Mouse (Mus musculus): ENCODE measurements around the gene Cort.
"Not testable (repeated sequence)": the region's sequence is repeated elsewhere in the genome, so short reads cannot be mapped to it uniquely, and the experiment has no call there.

Gene Cort

DNA sequence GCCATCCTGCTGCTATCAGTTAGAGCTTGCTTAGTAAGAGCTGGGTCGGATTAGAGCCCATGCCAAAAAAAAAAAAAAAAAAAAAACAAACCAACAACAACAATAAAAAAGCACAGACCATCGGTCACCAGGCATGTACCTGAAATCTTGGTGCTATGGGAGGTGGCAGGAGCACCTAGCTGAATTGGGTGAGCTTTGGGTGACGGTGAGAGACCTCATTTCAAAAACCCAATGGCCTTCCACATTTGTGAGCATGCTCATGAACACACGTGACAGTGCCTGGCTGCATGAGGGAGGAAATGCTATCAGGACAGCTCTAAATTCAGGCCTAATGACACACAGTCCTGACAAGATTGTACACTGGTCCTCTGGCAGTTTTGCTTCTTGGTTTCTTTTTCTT lies 21.5 kb upstream of the Cort start:
- in situ Hi-C loops (cut with MboI, MseI) = no loop called here

DNA sequence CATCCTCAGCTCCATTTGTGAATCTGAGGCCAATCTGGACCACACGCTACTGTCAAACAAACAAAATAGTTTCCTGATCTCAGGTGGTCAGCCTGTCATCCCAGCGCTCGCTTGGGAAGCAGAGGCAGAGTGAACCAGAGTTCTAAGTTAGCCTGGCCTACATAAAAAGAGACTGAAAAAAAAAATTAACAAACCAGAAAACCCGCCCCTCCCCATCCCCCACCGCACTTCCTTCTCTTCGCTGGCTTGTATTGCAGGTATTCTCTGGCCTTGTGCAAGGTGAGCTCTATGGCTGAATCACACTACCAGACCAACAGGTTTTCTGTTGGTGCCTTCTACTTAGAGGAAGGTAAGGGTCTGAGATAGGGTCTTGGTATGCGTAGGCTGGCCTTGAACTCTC lies 21.0 kb upstream of the Cort start:
- in situ Hi-C loops (cut with MboI, MseI) = no loop called here

DNA sequence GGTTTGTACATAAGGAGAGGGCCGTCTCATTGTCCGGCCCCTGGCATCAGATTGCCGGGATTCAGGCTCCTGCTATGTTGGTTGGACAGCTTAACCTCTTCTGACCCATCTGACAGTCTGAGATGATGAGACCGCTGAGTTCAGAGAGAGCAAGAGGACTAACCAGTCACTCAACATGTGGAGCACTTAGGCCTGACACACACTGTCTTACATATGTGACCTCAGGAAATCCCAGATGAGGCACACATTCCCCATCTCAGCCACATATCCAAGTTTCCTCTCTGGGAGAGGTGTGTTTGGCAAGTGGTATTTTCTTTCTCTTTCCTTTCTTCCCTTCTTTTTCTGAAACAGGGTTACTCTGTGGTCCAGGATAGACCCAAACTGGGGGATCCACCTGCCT lies 18.6 kb upstream of the Cort start:
- in situ Hi-C loops (cut with MboI, MseI) = no loop called here

DNA sequence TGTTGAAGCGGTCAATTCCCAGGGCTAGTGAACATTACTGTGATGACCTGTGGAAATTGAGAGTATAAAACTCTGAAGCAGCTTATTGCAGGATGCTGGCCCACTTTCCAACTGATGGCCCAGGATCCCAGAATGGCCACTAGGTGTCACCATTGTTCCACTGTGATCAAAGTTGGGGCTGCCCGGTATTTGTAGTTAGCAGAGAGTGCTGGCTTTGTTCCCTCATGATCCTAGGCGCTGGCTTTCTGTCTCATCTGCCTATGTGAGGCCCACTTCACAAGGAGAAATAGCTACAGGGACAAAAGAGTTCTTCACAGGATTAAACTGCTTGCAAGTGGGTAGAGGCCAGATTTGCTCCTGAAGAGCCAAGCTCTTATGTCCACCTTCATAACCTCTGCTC lies 17.9 kb upstream of the Cort start:
- in situ Hi-C loops (cut with MboI, MseI) = no loop called here

DNA sequence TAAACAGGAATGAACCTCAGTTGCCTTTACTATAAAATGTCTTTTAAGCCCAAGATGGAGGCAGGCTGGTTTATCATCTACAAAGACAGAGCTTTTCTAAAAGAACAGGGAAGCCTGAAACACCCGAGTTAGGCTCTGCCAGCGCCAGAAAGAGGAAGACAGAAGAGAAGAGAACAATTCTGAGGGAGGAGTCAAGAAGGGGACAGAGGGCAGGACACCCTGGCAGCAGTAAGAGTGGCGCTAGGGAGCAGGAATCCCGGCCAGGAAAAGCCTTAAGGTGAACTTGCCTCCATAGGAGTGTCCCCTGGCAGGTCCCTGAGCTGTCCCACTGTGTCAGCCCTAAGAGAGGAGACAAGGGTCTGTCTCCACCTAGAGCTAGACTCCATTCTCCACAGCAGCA lies 17.0 kb upstream of the Cort start:
- in situ Hi-C loops (cut with MboI, MseI) = no loop called here

DNA sequence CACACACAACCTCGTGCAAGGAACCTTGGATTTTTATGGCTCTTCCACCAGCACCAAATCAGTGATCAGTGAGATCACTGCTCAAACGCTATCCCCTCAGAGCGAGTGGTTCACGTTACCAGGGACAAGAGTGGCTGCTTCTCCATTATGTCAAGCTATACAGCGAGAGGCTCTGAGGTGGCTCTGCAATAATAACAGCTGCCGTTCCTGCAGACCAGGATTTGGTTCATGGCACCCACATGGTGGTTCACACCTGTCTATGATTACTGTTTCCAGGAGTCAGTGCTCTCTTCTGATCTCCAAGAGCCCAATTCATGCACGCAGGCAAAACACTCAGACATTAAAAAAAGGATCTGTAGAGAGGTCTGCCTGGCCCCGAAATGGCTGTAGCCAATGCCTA lies 12.0 kb upstream of the Cort start:
- in situ Hi-C loops (cut with MboI, MseI) = no loop called here

DNA sequence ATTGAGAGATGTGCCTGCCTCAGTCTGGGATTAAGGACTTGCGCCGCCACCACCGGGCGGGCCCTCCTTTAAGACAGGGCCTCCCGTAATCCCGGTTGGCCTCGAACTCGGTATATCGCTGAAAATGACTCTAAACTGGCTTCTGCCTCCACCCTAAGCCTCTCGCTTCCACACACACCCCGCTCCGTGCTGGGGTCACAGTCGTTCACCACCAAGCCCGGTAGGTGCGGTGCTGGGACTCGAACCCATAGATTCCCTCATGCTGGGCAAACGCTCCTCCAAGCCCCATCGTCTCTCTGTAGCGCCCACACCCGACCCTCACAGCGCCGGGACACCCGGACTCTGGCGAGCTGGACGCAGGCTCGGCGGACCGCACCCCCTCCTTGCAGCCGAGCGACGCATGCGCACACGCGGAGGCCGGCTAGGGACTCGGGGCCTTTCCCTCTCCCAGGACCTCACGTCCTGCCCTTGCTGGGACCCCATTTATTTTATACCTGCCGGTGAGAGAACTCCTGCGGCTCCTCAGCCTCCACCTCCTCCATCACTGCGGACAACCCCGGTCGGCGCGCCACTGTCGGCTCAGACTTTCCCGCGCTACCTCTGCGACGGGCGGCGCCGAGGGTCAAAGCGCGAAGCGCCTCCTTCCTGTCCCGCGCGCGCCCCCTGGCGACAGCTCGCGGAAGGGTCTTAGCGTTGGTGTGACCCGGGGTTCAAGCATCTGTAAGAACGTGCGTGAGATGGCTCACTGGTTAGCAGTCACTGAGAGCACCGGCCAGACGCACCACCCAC lies 10.6 kb upstream of the Cort start, which contains the start of gene Cenps:
Cenps (minus strand) TSS at position 648 of the 789 bp plus-strand sequence.
- in situ Hi-C loops (cut with MboI, MseI) = no loop called here

DNA sequence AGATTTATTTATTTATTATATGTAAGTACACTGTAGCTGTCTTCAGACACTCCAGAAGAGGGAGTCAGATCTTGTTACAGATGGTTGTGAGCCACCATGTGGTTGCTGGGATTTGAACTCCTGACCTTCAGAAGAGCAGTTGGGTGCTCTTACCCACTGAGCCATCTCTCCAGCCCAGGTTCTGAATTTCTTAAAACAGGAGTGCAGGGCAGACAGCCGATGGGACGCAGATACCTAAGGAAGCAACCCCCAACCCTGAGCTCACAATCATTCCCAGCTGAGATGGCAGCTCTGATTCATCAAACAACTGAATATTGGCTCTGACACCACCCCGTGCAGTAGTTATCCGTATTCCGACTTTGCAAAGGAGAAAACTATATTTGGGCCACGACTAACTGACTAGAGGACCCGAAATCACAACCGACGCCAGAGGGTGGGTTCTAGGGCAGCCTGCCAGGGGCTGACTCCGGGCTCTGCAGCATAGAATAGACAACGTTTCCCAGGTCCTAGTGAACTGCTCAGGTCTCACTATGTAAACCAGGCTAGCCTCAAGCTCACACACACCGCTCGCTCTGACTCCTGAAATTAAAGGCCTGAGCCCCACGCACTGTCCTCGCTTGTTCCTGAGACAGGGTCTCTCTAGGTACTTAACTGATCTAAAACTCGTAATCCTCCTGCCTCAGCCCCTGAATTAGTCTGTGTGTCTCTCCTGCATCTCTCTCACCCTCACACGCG lies 9.7 kb upstream of the Cort start:
- in situ Hi-C loops (cut with MboI, MseI) = no loop called here

DNA sequence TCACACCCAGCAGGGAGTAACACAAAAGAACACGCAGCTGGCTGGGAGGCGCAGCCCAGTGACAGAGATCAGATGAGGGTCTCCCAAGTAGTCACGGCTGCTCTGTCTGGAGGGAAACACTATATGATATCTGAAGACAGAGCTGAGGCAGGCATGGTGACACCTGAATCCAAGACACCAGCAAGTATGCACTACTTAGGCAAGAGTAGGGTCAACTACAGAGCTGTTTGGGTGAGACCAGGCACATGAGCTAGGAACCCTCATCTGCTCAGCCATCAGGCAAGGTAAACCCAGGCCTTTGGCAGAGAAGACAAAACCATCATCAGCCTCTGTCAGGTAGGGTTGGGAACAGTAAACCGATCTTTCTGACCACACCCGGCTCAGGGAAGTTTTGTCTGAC lies 6.8 kb upstream of the Cort start:
- in situ Hi-C loops (cut with MboI, MseI) = no loop called here

DNA sequence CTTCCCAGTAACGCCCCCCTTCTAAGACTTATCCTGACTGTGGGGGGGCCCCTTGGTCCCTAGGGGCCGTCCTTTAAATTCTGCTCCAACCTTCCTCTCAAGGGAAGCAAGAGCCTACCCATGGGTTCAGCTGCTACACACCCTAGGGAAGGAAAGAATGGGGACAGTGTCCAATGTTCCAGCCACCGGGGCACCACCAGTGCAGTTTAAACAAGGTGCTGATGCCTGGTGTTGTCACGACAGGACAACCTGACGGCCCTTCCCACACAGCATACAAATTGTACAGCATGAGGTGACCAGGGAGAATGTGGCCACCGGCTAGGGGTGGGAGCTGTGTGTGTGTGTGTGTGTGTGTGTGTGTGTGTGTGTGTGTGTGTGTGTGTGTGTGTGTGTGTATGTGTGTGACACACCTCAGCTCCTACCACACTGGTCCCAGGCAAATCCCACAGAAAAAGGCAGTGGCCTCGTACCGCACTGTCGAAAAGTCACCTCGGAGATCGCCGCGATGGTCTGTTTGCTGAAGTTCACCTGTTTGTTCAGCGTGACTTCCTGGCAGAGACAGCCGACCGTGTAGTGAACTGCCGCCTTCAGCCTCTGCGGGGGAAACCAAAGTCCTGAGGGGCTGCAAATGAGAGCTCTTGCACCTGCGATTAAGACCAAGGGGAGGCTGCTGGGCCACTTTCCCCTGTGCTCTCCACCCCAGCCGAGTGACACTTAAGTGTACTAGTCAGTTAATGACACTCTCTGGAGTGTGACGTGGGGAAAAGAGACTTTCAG lies 5.4 kb upstream of the Cort start:
- in situ Hi-C loops (cut with MboI, MseI) = no loop called here

DNA sequence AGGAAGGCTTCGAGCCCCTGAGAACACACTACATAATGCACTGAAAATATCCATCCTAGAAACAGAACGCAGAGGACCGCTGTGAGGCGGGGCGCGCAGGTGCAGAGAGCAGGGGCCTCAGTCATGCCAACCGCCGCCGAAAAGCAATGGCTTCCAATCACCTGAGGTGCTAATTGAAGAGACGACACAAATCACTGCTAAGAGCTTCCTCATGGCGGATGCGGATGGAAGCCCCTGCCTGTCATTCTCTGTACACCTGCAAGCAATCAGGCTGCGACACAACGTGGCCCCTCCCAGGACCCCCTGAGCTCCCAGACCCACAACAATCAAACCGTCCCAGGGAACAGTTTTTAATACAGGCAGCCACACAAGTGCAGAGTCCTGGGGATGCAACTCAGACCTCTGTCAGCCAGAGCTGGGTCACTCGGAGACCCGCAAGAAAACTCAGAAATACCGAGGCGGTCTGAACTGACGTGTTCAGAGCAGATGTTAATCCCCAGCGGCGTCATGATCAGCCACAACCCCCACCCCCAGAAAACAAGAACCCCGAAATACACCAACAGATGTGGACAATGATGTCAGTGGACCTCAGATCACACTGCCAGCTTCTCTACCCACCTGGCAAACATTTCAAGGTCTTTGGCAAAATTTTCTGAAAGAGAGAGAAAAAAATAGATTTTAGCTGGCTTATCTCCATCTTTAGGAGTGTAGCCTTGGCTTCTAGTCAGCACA lies 4.6 kb upstream of the Cort start:
- in situ Hi-C loops (cut with MboI, MseI) = no loop called here

DNA sequence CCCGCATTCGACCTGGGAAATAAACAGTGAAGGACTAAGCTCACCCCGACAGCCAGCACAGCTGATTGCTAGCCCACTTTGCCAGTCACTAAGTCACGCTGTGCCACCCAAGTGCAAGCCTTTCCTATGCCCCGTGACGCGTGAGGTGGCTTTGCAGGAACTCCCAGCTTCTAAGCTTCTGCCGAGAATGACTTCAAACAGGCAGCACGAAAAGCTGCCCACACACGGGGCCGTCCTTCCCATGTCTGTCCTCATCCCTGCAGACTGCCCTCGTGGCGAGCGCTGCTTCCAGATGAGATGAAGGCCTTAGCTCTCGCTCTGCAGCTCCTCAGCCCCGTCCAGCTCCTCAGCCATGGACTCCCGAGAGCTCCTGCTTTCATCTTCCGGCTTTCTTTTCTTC lies 1.9 kb upstream of the Cort start:
- in situ Hi-C loops (cut with MboI, MseI) = no loop called here

DNA sequence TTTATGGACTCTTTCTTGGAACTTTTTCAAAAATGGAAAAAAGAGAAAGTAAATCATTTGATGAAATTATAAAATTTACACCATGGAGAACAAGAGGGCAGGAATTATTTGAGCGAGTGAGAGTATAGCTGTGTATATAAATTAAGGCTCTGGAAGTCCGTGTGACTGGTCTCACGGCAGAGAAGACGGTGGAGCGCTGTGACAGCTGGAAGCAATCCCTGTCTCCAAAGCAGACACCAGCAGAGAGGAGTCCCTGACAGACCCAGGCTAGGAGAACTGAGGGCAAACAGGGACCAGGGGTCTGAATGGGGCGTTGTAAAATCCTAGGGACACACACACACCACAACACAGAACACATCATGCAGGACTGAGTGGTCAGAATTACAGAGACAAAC lies 451 bp downstream of the Cort start:
- in situ Hi-C loops (cut with MboI, MseI) = no loop called here

DNA sequence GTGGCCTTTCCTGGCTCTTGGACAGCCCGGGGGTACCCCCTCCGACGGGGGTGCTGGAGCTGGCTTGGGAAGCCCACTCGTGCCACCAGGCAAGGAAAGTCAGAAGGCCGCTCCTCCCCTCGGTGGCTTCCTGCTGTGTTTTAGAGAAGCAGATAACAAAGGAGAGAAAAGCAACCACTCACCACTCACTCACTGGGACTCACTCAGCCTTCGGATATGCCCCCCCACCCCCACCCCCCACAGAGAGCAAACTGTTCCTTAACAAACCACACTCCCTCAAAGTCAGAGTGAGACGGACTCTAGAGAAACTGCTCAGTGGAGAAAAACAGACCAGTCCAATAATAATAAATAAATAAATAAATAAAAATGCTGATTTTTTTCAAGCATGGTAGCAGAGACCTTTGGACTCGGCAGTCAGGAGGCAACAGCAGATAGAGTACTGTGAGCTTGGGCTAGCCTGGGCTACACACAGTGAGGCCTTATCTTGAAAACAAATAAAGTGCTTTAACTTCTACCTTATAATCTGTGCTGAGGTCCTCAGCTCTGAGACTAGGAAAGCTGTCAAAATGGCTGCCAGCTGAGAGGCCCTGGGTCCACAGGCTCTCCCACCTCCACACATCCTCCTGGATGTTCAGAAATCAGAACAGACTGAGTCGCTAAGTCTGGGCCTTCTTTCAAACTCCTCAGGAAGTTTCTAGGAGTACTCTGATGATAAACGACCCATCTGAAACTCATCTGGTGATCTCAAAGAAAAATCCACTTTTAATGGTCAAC lies 1.0 kb downstream of the Cort start:
- in situ Hi-C loops (cut with MboI, MseI) = no loop called here

DNA sequence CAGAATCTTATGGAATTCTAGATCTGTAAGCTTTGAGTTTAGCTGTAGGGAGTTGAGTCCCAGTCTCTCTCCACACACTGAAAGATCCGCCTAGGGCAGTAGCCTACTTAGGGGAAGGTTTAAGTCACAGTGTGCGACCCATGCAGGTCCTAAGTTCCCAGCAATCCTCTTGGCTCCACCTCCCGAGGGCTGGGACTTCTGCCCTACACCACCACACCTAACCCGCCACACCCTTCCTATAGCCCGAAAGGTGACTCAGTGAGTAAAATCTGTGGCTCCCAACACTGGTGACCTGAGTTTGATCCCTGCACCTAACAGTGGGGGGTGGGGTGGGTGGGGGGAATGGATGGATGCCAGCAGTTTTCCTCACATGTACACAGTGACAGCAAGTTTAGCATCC lies 3.1 kb downstream of the Cort start:
- in situ Hi-C loops (cut with MboI, MseI) = no loop called here

DNA sequence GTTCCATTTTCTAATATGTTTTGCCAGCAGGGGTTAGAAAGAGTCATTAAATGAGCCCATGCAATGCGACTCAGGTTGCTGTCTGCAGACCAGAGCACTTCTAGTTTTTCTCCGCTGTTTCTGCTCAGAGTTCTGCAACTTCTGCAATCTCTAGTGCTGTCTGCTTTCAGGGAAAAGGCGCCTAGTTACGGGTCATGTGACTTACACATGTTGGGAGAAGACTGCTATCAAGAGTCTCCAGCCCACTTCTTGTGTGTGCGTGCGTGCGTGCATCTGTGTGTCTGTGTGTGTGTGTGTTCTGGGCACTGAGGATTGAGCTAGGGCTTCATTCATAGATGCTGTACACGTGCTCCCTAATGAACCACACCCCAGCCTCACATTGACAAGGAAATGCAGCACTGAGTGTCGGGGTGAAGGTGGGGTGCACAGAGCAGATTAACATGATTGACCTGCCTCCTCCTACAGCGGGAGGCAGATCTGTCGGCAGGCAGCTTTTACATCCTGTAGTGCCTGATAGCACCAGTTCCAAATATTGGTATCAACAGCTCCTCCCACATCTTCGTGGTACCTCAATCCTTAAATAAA lies 6.5 kb downstream of the Cort start:
- in situ Hi-C loops (cut with MboI, MseI) = not testable (repeated sequence)

DNA sequence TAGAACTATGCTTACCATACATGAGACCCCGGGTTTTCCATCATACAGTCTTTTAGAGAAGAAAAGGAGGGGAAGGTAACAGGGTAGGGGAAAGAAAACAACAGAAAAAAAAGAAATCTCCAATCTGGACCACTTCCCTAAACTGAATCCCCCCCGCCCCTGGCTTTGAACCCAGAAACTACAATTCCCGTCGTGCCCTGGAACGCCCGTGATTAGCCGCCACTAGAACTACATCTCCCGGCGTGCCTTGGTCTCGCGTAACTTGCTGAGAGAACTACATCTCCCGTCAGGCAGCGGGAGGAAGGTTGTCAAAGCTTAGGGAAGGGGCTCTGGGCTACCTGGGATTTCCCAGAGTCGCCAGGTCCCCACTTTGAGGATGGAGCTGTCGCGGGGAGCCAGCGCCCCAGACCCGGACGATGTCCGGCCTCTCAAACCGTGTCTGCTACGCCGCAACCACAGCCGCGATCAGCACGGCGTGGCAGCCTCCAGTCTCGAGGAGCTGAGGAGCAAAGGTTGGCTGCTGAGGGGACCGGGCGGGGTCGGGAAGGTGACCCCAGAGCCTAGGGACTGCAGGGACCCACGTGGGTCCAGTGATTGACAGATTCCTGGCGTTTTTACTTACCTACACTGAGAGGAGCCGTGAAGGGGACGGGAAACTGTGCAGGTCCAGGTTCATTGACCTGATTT lies 22.5 kb downstream of the Cort start, which contains the start of gene Dffa:
Dffa (plus strand) TSS at position 272 of the 687 bp plus-strand sequence.
- in situ Hi-C loops (cut with MboI, MseI) = no loop called here

DNA sequence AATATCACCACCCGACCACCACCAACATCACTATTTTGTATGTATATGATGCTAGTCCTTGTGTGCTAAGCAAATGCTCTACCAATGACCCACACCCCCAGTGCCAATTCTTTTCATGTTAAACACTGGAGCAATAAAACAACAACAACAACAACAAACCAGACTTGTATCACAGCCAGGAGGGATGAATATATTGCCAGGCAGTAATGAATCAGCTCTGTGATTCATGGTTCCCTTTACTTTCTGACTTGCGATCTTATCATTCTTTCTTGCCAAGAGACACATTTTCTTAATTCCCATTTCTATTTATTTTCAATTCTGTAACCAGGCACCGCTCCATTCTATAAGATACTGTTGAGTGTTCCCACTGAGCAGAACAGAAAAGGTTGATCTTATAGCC lies 25.1 kb downstream of the Cort start:
- in situ Hi-C loops (cut with MboI, MseI) = no loop called here

DNA sequence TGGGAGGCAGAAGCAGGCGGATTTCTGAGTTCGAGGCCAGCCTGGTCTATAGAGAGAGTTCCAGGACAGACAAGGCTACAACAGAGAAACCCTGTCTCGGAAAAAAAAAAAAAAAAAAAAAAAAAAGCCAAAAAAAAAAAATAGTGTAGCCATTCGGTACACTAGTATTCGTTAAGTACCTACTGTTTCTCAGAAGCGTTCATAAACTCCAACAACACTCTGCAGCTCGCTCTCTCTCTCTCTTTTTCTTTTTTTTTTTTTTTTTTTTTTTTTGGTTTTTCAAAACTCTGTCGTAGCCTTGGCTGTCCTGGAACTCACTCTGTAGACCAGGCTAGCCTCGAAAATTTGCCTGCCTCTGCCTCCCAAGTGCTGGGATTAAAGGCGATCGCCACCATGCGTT lies 26.1 kb downstream of the Cort start:
- in situ Hi-C loops (cut with MboI, MseI) = not testable (repeated sequence)
